Mouse (Mus musculus) liver, adult 2 months (tissue): ENCODE data around the gene Ripor1. TPM values are rescaled to one million over a fixed set of nuclear protein-coding genes. Genes with fewer than 3 reads are reported as not detected.

Experiments used
- DNase-seq: peaks from one replicate; pipeline ENCODE4 v3.0.0-alpha.2; 2011; ENCODE audit warnings: low read depth, low spot score; ENCODE audit errors: extremely low read depth
- H3K27ac ChIP-seq: fragments of 200-500 bp; replicated peaks from 2 replicates; pipeline ENCODE4 v1.5.1; 2012; ENCODE audit warnings: low read depth, mild to moderate bottlenecking, control low read depth, inconsistent platforms, low read length; ENCODE audit not compliant: insufficient read depth
- H3K27me3 ChIP-seq: fragments of 200-500 bp; 2 replicates; pipeline ENCODE4 v1.6.1; 2012; ENCODE audit warnings: mild to moderate bottlenecking, moderate library complexity, low read length, inconsistent platforms; ENCODE audit not compliant: control insufficient read depth, insufficient read depth
- H3K36me3 ChIP-seq: fragments of 200-500 bp; 2 replicates; pipeline ENCODE4 v1.6.1; 2012; ENCODE audit warnings: low read length, inconsistent platforms; ENCODE audit not compliant: control insufficient read depth, insufficient read depth
- H3K4me1 ChIP-seq: fragments of 200-500 bp; 2 replicates; pipeline ENCODE4 v1.6.1; 2011; ENCODE audit warnings: low read length; ENCODE audit not compliant: control insufficient read depth, insufficient read depth
- H3K4me3 ChIP-seq: fragments of 200-500 bp; 2 replicates; pipeline ENCODE4 v1.5.1; 2011; ENCODE audit warnings: low read depth, mild to moderate bottlenecking, control low read depth, low read length, moderate library complexity; ENCODE audit not compliant: insufficient read depth
- H3K79me2 ChIP-seq: fragments of 200-500 bp; 2 replicates; pipeline ENCODE4 v1.6.1; 2012; ENCODE audit warnings: inconsistent platforms, mild to moderate bottlenecking, low read length, moderate library complexity; ENCODE audit not compliant: control insufficient read depth, insufficient read depth
- H3K9ac ChIP-seq: fragments of 200-500 bp; 2 replicates; pipeline ENCODE4 v1.6.1; 2012; ENCODE audit warnings: low read depth, mild to moderate bottlenecking, control low read depth, inconsistent platforms, low read length
- CTCF ChIP-seq: fragments of 200-500 bp; IDR thresholded peaks from 2 replicates; pipeline ENCODE4 v1.5.1; 2011; ENCODE audit warnings: low read depth, low read length, control low read depth
- POLR2A ChIP-seq: fragments of 200-500 bp; IDR thresholded peaks from 2 replicates; pipeline ENCODE4 v1.6.1; 2011; ENCODE audit warnings: low read length, control low read depth; ENCODE audit not compliant: insufficient read depth; ENCODE audit errors: extremely low read depth
- WGBS: fragments of 180-500 bp; shearing (Covaris S2); methylation state at CpG from one replicate; pipeline ENCODE4 v1.1.7; 2018; 5-methylcytosine and 5-hydroxymethylcytosine counted together
- polyA plus RNA-seq: library from polyadenylated mRNA; depleted of rRNA; stranded (reverse); fragments of >200 nt; gene quantifications from 2 replicates; pipeline ENCODE4 v1.2.3, GENCODE M21; 2012
- total RNA-seq: library from RNA; depleted of rRNA; stranded (reverse); fragments of >200 nt; gene quantifications from 2 replicates; pipeline ENCODE4 v1.2.3, GENCODE M21; 2014

The Ripor1 gene
- total and polyA plus RNA-seq, 2 experiments: 1.3 to 7.4 TPM

- H3K27me3 ChIP-seq: no peaks in the 10 kb centered on the region
Measured at GRCm38 (mm10) chr8:105635481-105635880, 30.4 kb downstream of the Ripor1 start.

GRCm38 (mm10) chr8:105636018-105636962 is 31.2 kb downstream of the Ripor1 start, which contains the start of gene Ctcf:
Ctcf (plus strand) TSS chr8:105636568.
- DNase-seq: peak; percentile 49
- Histone ChIP-seq H3K27ac (peak within 1 kb of the TSS; percentile 97), H3K27me3 (no peaks in the 10 kb centered on the region), H3K9ac (peak within 1 kb of the TSS; percentile 99), H3K36me3 (no peaks in the 10 kb centered on the region), H3K4me3 (peak within 1 kb of the TSS; percentile 90), H3K4me1 (peaks cover 7% of the 10 kb centered on the region), H3K79me2 (peaks cover 14% of the 10 kb centered on the region)
- WGBS: under 1% methylated on average over 114 of the region's 126 CpGs
- 0 out of 2 replicates have a peak, but pooled peaks have one; percentile 27 for TF ChIP-seq POLR2A
- peak; percentile 56 for TF ChIP-seq CTCF

More at GRCm38 (mm10) chr8:105635481-105635880, 30.4 kb downstream of the Ripor1 start:
- Histone ChIP-seq H3K9ac (peak overlapping the region; percentile 59), H3K4me3 (peak overlapping the region; percentile 59; the same call in 1 of the 2 replicates), H3K27ac (0 out of 2 replicates have a peak overlapping the region, but pooled peaks have one; percentile 11), H3K79me2 (peaks cover 14% of the 10 kb centered on the region), H3K36me3 (no peaks in the 10 kb centered on the region), H3K4me1 (peaks cover 7% of the 10 kb centered on the region)
- no peak for DNase-seq
- no peak for TF ChIP-seq CTCF
- TF ChIP-seq POLR2A: no peak
- 8% methylated on average over 11 of the region's 11 CpGs for WGBS

- DNase-seq: peak; percentile 41
- H3K36me3 ChIP-seq: no peaks in the 10 kb centered on the region
- under 1% methylated on average over 63 of the region's 63 CpGs for WGBS
- TF ChIP-seq CTCF (no peak), POLR2A (no peak)
- peak within 1 kb of the TSS; percentile 90 for H3K4me3 ChIP-seq
- peaks cover 7% of the 10 kb centered on the region for H3K4me1 ChIP-seq
- H3K79me2 ChIP-seq: peaks cover 14% of the 10 kb centered on the region
- peak within 1 kb of the TSS; percentile 97 for H3K27ac ChIP-seq
- H3K27me3 ChIP-seq: no peaks in the 10 kb centered on the region
- H3K9ac ChIP-seq: peak within 1 kb of the TSS; percentile 99
Measured at GRCm38 (mm10) chr8:105636963-105637510, 32.0 kb downstream of the Ripor1 start, which contains the start of gene Agrp. Agrp (minus strand) TSS chr8:105637393.

GRCm38 (mm10) chr8:105637601-105638041 is 32.6 kb downstream of the Ripor1 start:
- peak overlapping the region; percentile 99 for H3K9ac ChIP-seq
- H3K4me1 ChIP-seq: peaks cover 7% of the 10 kb centered on the region
- WGBS: 0% methylated on average over 11 of the region's 11 CpGs
- peak overlapping the region; percentile 90 for H3K4me3 ChIP-seq
- peak; percentile 43 for DNase-seq
- no peaks in the 10 kb centered on the region for H3K36me3 ChIP-seq
- TF ChIP-seq CTCF (no peak), POLR2A (no peak)
- H3K27ac ChIP-seq: peak overlapping the region; percentile 97
- H3K79me2 ChIP-seq: peaks cover 17% of the 10 kb centered on the region
- no peaks in the 10 kb centered on the region for H3K27me3 ChIP-seq

- Histone ChIP-seq H3K79me2 (peaks cover 17% of the 10 kb centered on the region), H3K4me1 (peaks cover 7% of the 10 kb centered on the region), H3K4me3 (no peak overlapping the region), H3K27ac (no peak overlapping the region), H3K36me3 (peaks cover 2% of the 10 kb centered on the region; the same call in 1 of the 2 replicates), H3K27me3 (no peaks in the 10 kb centered on the region), H3K9ac (no peak overlapping the region)
- TF ChIP-seq CTCF (no peak), POLR2A (no peak)
- 89% methylated on average over 4 of the region's 4 CpGs for WGBS
- no peak for DNase-seq
Measured at GRCm38 (mm10) chr8:105638510-105638909, 33.5 kb downstream of the Ripor1 start.
